Mouse (Mus musculus): ENCODE results near the gene Cacna1c. TPM values are rescaled to one million over a fixed set of nuclear protein-coding genes. Genes with fewer than 3 reads are reported as not detected.

Cacna1c gene
- polyA plus RNA-seq, 1 experiment from 2014 or later = 0.23 TPM

- no peak for DNase-seq
- no peak overlapping the region for H3K27ac ChIP-seq (ENCODE audit: low read depth)
- H3K4me1 ChIP-seq (ENCODE audit: insufficient read depth) = peaks cover 18% of the 10 kb centered on the region
Observed at GRCm38 (mm10) chr6:118767698-118768097, 428.5 kb downstream of the Cacna1c start.

GRCm38 (mm10) chr6:118765261-118765660 is 431.0 kb downstream of the Cacna1c start:
- ATAC-seq (no peak), DNase-seq (no peak)
- Histone ChIP-seq H3K9me3 (ENCODE audit: low read length) (no peaks in the 10 kb centered on the region), H3K4me3 (ENCODE audit: low read depth, low read length) (no peak overlapping the region), H3K36me3 (replicated peaks; ENCODE audit: insufficient read depth, low read length) (no peaks in the 10 kb centered on the region), H3K4me1 (ENCODE audit: insufficient read depth) (peaks cover 5% of the 10 kb centered on the region; the same call in 1 of the 2 replicates), H3K9ac (replicated peaks) (no peak overlapping the region), H3K27ac (ENCODE audit: low read depth) (no peak overlapping the region), H3K4me2 (ENCODE audit: low read depth, low read length) (no peak overlapping the region), H3K27me3 (ENCODE audit: insufficient read depth, low read length) (0 out of 2 replicates have a peak, but pooled peaks cover 2% of the 10 kb centered on the region)
- TF ChIP-seq EP300 (IDR thresholded peaks at IDR 0.05; ENCODE audit: low read depth) (no peak), CTCF (IDR thresholded peaks at IDR 0.05; ENCODE audit: low read depth) (no peak)
- WGBS (ENCODE audit: insufficient replicate concordance) = 64% methylated on average over 1 of the region's 1 CpGs

More at GRCm38 (mm10) chr6:118767698-118768097, 428.5 kb downstream of the Cacna1c start:
- Histone ChIP-seq H3K4me3 (ENCODE audit: low read depth, low read length) (no peak overlapping the region), H3K27me3 (ENCODE audit: insufficient read depth, low read length) (0 out of 2 replicates have a peak, but pooled peaks cover 2% of the 10 kb centered on the region), H3K4me2 (ENCODE audit: low read depth, low read length) (no peak overlapping the region), H3K36me3 (replicated peaks; ENCODE audit: insufficient read depth, low read length) (no peaks in the 10 kb centered on the region), H3K9ac (replicated peaks) (no peak overlapping the region), H3K9me3 (ENCODE audit: low read length) (no peaks in the 10 kb centered on the region)
- WGBS (ENCODE audit: insufficient replicate concordance) = 77% methylated on average over 6 of the region's 6 CpGs
- no peak for ATAC-seq
- TF ChIP-seq EP300 (IDR thresholded peaks at IDR 0.05; ENCODE audit: low read depth) (no peak), CTCF (IDR thresholded peaks at IDR 0.05; ENCODE audit: low read depth) (no peak)

- Histone ChIP-seq H3K4me3 (ENCODE audit: low read depth, low read length) (no peak overlapping the region), H3K27ac (ENCODE audit: low read depth) (peak overlapping the region; percentile 79), H3K4me2 (ENCODE audit: low read depth, low read length) (peak overlapping the region; percentile 68), H3K36me3 (replicated peaks; ENCODE audit: insufficient read depth, low read length) (no peaks in the 10 kb centered on the region), H3K4me1 (ENCODE audit: insufficient read depth) (peaks cover 12% of the 10 kb centered on the region), H3K9me3 (ENCODE audit: low read length) (no peaks in the 10 kb centered on the region), H3K27me3 (ENCODE audit: insufficient read depth, low read length) (no peaks in the 10 kb centered on the region), H3K9ac (replicated peaks) (no peak overlapping the region)
- DNase-seq = peak; percentile 42
- WGBS (ENCODE audit: insufficient replicate concordance) = 60% methylated on average over 5 of the region's 5 CpGs
- no peak for TF ChIP-seq CTCF (IDR thresholded peaks at IDR 0.05; ENCODE audit: low read depth)
- no peak for TF ChIP-seq EP300 (IDR thresholded peaks at IDR 0.05; ENCODE audit: low read depth)
- ATAC-seq = peak; percentile 66
Observed at GRCm38 (mm10) chr6:118759015-118759414, 437.2 kb downstream of the Cacna1c start.

- H3K4me3 ChIP-seq (ENCODE audit: low read depth, low read length) = peak overlapping the region; percentile 5; the same call in 1 of the 2 replicates
- no peaks in the 10 kb centered on the region for H3K9me3 ChIP-seq (ENCODE audit: low read length)
- peak overlapping the region; percentile 79 for H3K27ac ChIP-seq (ENCODE audit: low read depth)
- no peak for TF ChIP-seq CTCF (IDR thresholded peaks at IDR 0.05; ENCODE audit: low read depth)
- peak; percentile 93 for TF ChIP-seq EP300 (IDR thresholded peaks at IDR 0.05; ENCODE audit: low read depth)
- peak; percentile 61 for DNase-seq
- peaks cover 12% of the 10 kb centered on the region for H3K4me1 ChIP-seq (ENCODE audit: insufficient read depth)
- H3K9ac ChIP-seq (replicated peaks) = no peak overlapping the region
- no peaks in the 10 kb centered on the region for H3K27me3 ChIP-seq (ENCODE audit: insufficient read depth, low read length)
- no peaks in the 10 kb centered on the region for H3K36me3 ChIP-seq (replicated peaks; ENCODE audit: insufficient read depth, low read length)
- ATAC-seq = peak; percentile 82
- H3K4me2 ChIP-seq (ENCODE audit: low read depth, low read length) = peak overlapping the region; percentile 68
- WGBS (ENCODE audit: insufficient replicate concordance) = 35% methylated on average over 7 of the region's 7 CpGs
Observed at GRCm38 (mm10) chr6:118758290-118758907, 437.8 kb downstream of the Cacna1c start.

GRCm38 (mm10) chr6:118757533-118758289 is 438.5 kb downstream of the Cacna1c start:
- peak overlapping the region; percentile 38 for H3K9ac ChIP-seq (replicated peaks)
- peak overlapping the region; percentile 33 for H3K4me3 ChIP-seq (ENCODE audit: low read depth, low read length)
- H3K4me2 ChIP-seq (ENCODE audit: low read depth, low read length) = peak overlapping the region; percentile 68
- no peak for TF ChIP-seq CTCF (IDR thresholded peaks at IDR 0.05; ENCODE audit: low read depth)
- TF ChIP-seq EP300 (IDR thresholded peaks at IDR 0.05; ENCODE audit: low read depth) = no peak
- no peaks in the 10 kb centered on the region for H3K9me3 ChIP-seq (ENCODE audit: low read length)
- peak overlapping the region; percentile 79 for H3K27ac ChIP-seq (ENCODE audit: low read depth)
- peaks cover 15% of the 10 kb centered on the region for H3K4me1 ChIP-seq (ENCODE audit: insufficient read depth)
- H3K36me3 ChIP-seq (replicated peaks; ENCODE audit: insufficient read depth, low read length) = no peaks in the 10 kb centered on the region
- 53% methylated on average over 12 of the region's 12 CpGs for WGBS (ENCODE audit: insufficient replicate concordance)
- no peaks in the 10 kb centered on the region for H3K27me3 ChIP-seq (ENCODE audit: insufficient read depth, low read length)
- DNase-seq = peak; percentile 34
- ATAC-seq = peak; percentile 81

GRCm38 (mm10) chr6:118756511-118756910 is 439.7 kb downstream of the Cacna1c start:
- Histone ChIP-seq H3K9ac (replicated peaks) (0 out of 2 replicates have a peak overlapping the region, but pooled peaks have one; percentile 2), H3K27me3 (ENCODE audit: insufficient read depth, low read length) (no peaks in the 10 kb centered on the region), H3K36me3 (replicated peaks; ENCODE audit: insufficient read depth, low read length) (no peaks in the 10 kb centered on the region), H3K4me2 (ENCODE audit: low read depth, low read length) (peak overlapping the region; percentile 68), H3K27ac (ENCODE audit: low read depth) (peak overlapping the region; percentile 79), H3K4me1 (ENCODE audit: insufficient read depth) (peaks cover 15% of the 10 kb centered on the region), H3K9me3 (ENCODE audit: low read length) (no peaks in the 10 kb centered on the region), H3K4me3 (ENCODE audit: low read depth, low read length) (peak overlapping the region; percentile 33; the same call in 1 of the 2 replicates)
- WGBS (ENCODE audit: insufficient replicate concordance) = 55% methylated on average over 4 of the region's 4 CpGs
- DNase-seq = no peak
- no peak for ATAC-seq
- no peak for TF ChIP-seq EP300 (IDR thresholded peaks at IDR 0.05; ENCODE audit: low read depth)
- TF ChIP-seq CTCF (IDR thresholded peaks at IDR 0.05; ENCODE audit: low read depth) = no peak

Data from liver, postnatal 0 days (tissue).